Mouse (Mus musculus) megakaryocyte, embryonic 14.5 days (primary cell): Measurements from ENCODE around the gene Bcas1.

ENCODE experiments used
- FLI1 ChIP-seq: IDR thresholded peaks from 2 replicates; pipeline ENCODE4 v1.6.1; 2012; ENCODE audit warnings: low read length, inconsistent platforms, mixed read lengths
- GATA1 ChIP-seq: IDR thresholded peaks from 3 replicates; pipeline ENCODE4 v1.6.1; 2012; ENCODE audit warnings: mixed read lengths, low read length, inconsistent platforms, borderline replicate concordance

GRCm38 (mm10) chr2:170418748-170419147 is 8.9 kb downstream of the Bcas1 start:
- TF ChIP-seq GATA1 = no peak
- TF ChIP-seq FLI1 = no peak
